Mouse (Mus musculus) G1E (cell line): ENCODE results near the gene Gm12117.

Experiments
- CTCF ChIP-seq: IDR thresholded peaks from 2 replicates; pipeline ENCODE4 v1.5.1; 2012; ENCODE audit warnings: low read depth, low read length, inconsistent platforms, mixed read lengths
- GATA1 ChIP-seq: IDR thresholded peaks from 2 replicates; pipeline ENCODE4 v1.6.1; 2012; ENCODE audit warnings: borderline replicate concordance, low read length, inconsistent platforms, mixed read lengths
- POLR2AphosphoS5 ChIP-seq: IDR thresholded peaks from 2 replicates; pipeline ENCODE4 v1.6.1; 2012; ENCODE audit warnings: low read depth, low read length, inconsistent platforms; ENCODE audit not compliant: insufficient replicate concordance
- TAL1 ChIP-seq: conservative IDR thresholded peaks from 2 replicates; pipeline ENCODE4 v1.6.1; 2012; ENCODE audit warnings: low read depth, low read length, inconsistent platforms, mixed read lengths

DNA sequence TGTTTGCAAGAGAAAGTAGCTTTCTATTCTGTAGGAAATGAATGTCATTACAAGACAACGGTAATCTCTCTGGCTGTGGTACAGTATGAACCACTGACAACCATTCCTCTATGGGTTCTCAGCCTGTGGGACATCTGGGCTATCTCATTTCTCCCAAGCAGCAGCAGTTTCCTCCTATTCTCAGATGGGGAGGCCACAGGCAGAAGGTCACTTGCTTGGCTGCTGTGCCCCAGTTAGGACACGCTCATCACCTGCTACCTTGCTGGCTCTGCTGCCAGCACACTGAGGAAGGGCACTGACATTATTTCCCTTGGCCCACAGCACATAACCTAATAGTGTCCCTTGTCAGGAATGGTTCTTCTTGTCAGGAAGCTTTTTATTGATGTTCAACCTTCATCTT is 48.4 kb downstream of the Gm12117 start:
- no peak for TF ChIP-seq CTCF
- no peak for TF ChIP-seq POLR2AphosphoS5
- no peak for TF ChIP-seq GATA1
- no peak for TF ChIP-seq TAL1
